Mouse (Mus musculus) limb, embryonic 15.5 days (tissue): ENCODE results near the gene Alk. TPM values are rescaled to one million over a fixed set of nuclear protein-coding genes. Genes with fewer than 3 reads are reported as not detected.
"Not testable (repeated sequence)": the region's sequence is repeated elsewhere in the genome, so short reads cannot be mapped to it uniquely, and the experiment has no call there.

ENCODE experiments used
- ATAC-seq: fragments of 200-750 bp; cut with Nextera tagmentation; 2 replicates; pipeline ENCODE4 v1.8.0; 2017; ENCODE audit warnings: low read depth, moderate TSS enrichment; ENCODE audit not compliant: insufficient number of reproducible peaks, low FRiP score, low TSS enrichment
- H3K27ac ChIP-seq: fragments of 300-500 bp; sonication (generic); 2 replicates; pipeline ENCODE4 v1.5.1; 2015; ENCODE audit warnings: moderate library complexity, mild to moderate bottlenecking, inconsistent platforms
- H3K27me3 ChIP-seq: fragments of 300-500 bp; sonication (generic); 2 replicates; pipeline ENCODE4 v1.6.1; 2015; ENCODE audit warnings: inconsistent platforms
- H3K36me3 ChIP-seq: fragments of 300-500 bp; sonication (generic); 2 replicates; pipeline ENCODE4 v1.6.1; 2015; ENCODE audit warnings: inconsistent platforms
- H3K4me1 ChIP-seq: fragments of 300-500 bp; sonication (generic); 2 replicates; pipeline ENCODE4 v1.6.1; 2015; ENCODE audit warnings: inconsistent platforms
- H3K4me2 ChIP-seq: fragments of 300-500 bp; sonication (generic); 2 replicates; pipeline ENCODE4 v1.6.1; 2015; ENCODE audit warnings: mild to moderate bottlenecking, inconsistent platforms
- H3K4me3 ChIP-seq: fragments of 300-500 bp; sonication (generic); 2 replicates; pipeline ENCODE4 v1.5.1; 2015; ENCODE audit warnings: mild to moderate bottlenecking, inconsistent platforms
- H3K9ac ChIP-seq: fragments of 300-500 bp; sonication (generic); 2 replicates; pipeline ENCODE4 v1.6.1; 2015; ENCODE audit warnings: inconsistent platforms
- H3K9me3 ChIP-seq: fragments of 300-500 bp; sonication (generic); 2 replicates; pipeline ENCODE4 v1.6.1; 2016; ENCODE audit warnings: inconsistent platforms
- WGBS: fragments of 180-500 bp; shearing (Covaris S2); methylation state at CpG from one replicate; pipeline ENCODE4 v1.1.7; 2015; 5-methylcytosine and 5-hydroxymethylcytosine counted together
- polyA plus RNA-seq: library from polyadenylated mRNA; unstranded; fragments of >200 nt; fragmentation: Nextera tagmentation; extraction: Ambion mirVana; gene quantifications from 2 replicates; pipeline ENCODE4 v1.2.1, GENCODE M21; 2015

The Alk gene
- polyA plus RNA-seq, 1 experiment from 2014 or later: 0.50 TPM

GRCm38 (mm10) chr17:72524839-72525238 is 79.6 kb downstream of the Alk start:
- Histone ChIP-seq H3K4me1 (no peaks in the 10 kb centered on the region), H3K4me2 (no peak overlapping the region), H3K27me3 (no peaks in the 10 kb centered on the region), H3K9ac (no peak overlapping the region), H3K9me3 (no peaks in the 10 kb centered on the region), H3K36me3 (no peaks in the 10 kb centered on the region), H3K27ac (no peak overlapping the region), H3K4me3 (no peak overlapping the region)
- 92% methylated on average over 3 of the region's 3 CpGs for WGBS
- ATAC-seq: no peak

GRCm38 (mm10) chr17:72523006-72523405 is 81.4 kb downstream of the Alk start:
- Histone ChIP-seq H3K27ac (no peak overlapping the region), H3K27me3 (no peaks in the 10 kb centered on the region), H3K4me1 (no peaks in the 10 kb centered on the region), H3K4me2 (no peak overlapping the region), H3K9me3 (no peaks in the 10 kb centered on the region), H3K9ac (no peak overlapping the region), H3K4me3 (no peak overlapping the region), H3K36me3 (no peaks in the 10 kb centered on the region)
- WGBS: 46% methylated on average over 7 of the region's 7 CpGs
- ATAC-seq: no peak

GRCm38 (mm10) chr17:72522381-72522780 is 82.0 kb downstream of the Alk start:
- Histone ChIP-seq H3K27me3 (no peaks in the 10 kb centered on the region), H3K9me3 (no peaks in the 10 kb centered on the region), H3K4me2 (no peak overlapping the region), H3K36me3 (no peaks in the 10 kb centered on the region), H3K9ac (no peak overlapping the region), H3K4me1 (no peaks in the 10 kb centered on the region), H3K27ac (no peak overlapping the region), H3K4me3 (no peak overlapping the region)
- no peak for ATAC-seq
- 22% methylated on average over 4 of the region's 4 CpGs for WGBS

DNA sequence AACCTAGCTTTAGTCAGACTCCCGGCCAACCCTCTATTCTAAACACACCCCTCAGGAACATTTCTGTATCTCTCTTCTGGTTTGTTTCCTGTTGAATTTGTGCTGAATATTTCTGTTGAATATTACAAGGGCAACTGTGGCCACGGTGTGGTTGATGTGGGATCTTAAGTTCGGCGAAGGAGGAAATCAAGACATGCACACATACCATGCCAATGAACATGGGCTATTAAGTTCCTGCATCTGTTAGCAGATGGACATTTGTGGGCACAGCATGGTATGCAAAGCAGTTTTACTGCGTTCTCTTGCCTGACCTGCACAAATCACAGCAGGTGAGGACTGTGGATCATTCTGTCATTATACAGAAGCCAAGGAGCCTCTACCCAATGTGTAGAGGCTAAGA is 83.1 kb downstream of the Alk start:
- no peak for ATAC-seq
- WGBS: 76% methylated on average over 5 of the region's 5 CpGs
- no peak overlapping the region for H3K4me3 ChIP-seq

GRCm38 (mm10) chr17:72510746-72511145 is 93.7 kb downstream of the Alk start:
- Histone ChIP-seq H3K9ac (no peak overlapping the region), H3K27ac (no peak overlapping the region), H3K4me2 (no peak overlapping the region), H3K4me1 (no peaks in the 10 kb centered on the region), H3K36me3 (no peaks in the 10 kb centered on the region), H3K4me3 (no peak overlapping the region), H3K27me3 (no peaks in the 10 kb centered on the region), H3K9me3 (no peaks in the 10 kb centered on the region)
- 82% methylated on average over 6 of the region's 6 CpGs for WGBS
- ATAC-seq: no peak

More for the DNA sequence above, 83.1 kb downstream of the Alk start:
- Histone ChIP-seq H3K27ac (no peak overlapping the region), H3K9ac (no peak overlapping the region), H3K36me3 (no peaks in the 10 kb centered on the region), H3K9me3 (no peaks in the 10 kb centered on the region), H3K4me1 (no peaks in the 10 kb centered on the region), H3K4me2 (no peak overlapping the region), H3K27me3 (no peaks in the 10 kb centered on the region)

DNA sequence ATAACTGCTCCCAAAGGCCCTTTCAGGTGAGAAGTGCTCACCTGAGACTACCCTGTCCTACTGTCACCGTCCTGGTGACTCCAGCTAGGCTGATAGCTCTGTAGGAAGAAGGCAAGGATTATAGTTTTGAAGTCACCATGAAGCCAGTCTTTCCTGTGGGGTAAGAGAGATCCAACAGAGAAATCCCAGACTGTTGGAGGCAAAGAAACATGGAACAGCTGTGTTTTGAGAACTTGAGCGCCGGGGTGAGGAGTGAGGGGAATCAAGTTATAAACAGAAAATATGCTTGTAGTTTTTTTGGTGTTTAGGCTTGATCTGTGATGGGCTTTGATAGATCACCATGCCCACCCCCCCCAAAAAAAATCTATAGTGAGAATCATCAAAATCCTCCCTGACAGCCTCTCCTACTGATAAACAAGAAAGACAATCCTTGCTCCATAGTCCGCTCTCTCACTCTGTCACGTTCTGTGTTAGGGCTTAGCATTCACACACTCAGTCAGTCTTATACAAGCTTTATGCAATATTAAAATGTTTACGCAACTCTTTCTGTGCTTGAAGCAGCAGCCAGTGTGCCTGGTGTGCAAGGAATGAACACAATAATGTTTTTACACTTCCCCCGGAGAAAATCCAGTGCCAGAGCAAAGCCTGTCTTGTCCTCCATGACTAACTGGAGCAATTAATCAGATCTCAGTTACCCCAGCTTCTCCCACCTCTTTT is 95.6 kb downstream of the Alk start:
- ATAC-seq: no peak
- Histone ChIP-seq H3K9ac (no peak overlapping the region), H3K4me1 (no peaks in the 10 kb centered on the region), H3K4me3 (no peak overlapping the region), H3K27me3 (no peaks in the 10 kb centered on the region), H3K27ac (no peak overlapping the region), H3K36me3 (no peaks in the 10 kb centered on the region), H3K9me3 (no peaks in the 10 kb centered on the region), H3K4me2 (no peak overlapping the region)
- 78% methylated on average over 7 of the region's 7 CpGs for WGBS

DNA sequence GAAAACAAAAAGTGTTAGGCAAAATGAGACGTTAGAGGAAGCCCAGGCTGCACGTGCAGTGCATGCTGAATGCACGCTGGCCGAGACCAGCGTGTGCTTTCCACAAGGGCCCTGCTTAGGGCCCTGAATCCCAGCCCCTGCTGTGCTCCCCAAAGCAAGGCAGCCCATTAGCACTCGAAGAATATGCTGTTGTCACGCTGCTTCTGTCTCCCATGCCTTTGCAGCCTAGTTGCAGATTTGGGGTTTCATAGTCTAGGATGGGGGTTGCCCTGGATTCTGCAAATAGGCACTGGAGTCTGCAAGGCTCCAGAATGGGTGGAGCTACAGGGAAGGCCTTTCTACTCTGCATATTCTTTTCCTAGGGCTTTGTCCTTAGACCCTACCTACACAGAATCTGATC is 99.2 kb downstream of the Alk start:
- Histone ChIP-seq H3K9ac (no peak overlapping the region), H3K4me3 (no peak overlapping the region), H3K27me3 (no peaks in the 10 kb centered on the region), H3K9me3 (no peaks in the 10 kb centered on the region), H3K36me3 (no peaks in the 10 kb centered on the region), H3K4me1 (no peaks in the 10 kb centered on the region), H3K27ac (no peak overlapping the region), H3K4me2 (no peak overlapping the region)
- WGBS: 48% methylated on average over 7 of the region's 7 CpGs
- no peak for ATAC-seq

DNA sequence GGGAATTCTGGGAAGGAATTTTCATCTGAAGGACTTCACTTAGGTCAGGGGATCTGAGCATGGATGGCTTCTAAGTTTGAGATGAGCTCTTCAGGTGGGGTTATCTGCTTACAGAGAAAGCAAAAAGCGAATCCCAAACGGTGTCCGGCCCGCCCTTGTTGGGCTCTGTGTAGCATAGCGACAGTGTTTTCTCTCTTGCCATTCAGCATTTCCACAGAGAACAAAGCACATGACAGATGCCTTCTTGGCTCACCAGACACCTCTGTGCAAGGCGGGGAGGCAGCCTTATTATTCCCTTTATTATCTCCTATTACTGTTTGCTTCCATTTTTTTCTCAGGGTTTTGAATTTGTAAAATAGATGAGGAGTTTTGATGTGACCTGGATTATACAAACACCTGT is 99.8 kb downstream of the Alk start:
- 91% methylated on average over 6 of the region's 6 CpGs for WGBS
- H3K9me3 ChIP-seq: no peaks in the 10 kb centered on the region
- no peak overlapping the region for H3K4me3 ChIP-seq
- H3K4me1 ChIP-seq: no peaks in the 10 kb centered on the region
- H3K36me3 ChIP-seq: no peaks in the 10 kb centered on the region
- ATAC-seq: no peak
- no peaks in the 10 kb centered on the region for H3K27me3 ChIP-seq
- no peak overlapping the region for H3K27ac ChIP-seq
- H3K4me2 ChIP-seq: no peak overlapping the region
- H3K9ac ChIP-seq: no peak overlapping the region

DNA sequence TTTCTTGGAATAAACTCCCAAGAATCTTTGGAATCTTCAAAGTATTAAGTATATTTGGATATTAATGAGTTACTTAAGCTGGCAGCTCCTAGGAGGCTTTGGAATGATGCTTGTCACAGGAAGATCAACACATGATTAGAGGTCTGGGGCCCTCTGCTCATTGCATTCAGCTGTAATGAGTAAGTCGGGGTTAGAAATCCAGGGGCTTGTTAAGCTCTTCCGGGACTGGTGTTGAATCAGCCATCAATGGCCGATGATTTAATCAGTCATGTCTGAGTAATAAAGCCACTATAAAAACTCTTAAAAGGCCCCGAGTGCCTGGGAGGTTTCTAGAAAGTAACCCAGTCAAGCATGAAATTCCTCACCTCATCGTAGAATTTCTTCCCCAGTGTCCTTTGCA is 109.0 kb downstream of the Alk start:
- Histone ChIP-seq H3K27ac (no peak overlapping the region), H3K4me2 (no peak overlapping the region), H3K9me3 (no peaks in the 10 kb centered on the region), H3K4me1 (no peaks in the 10 kb centered on the region), H3K4me3 (no peak overlapping the region), H3K36me3 (no peaks in the 10 kb centered on the region), H3K27me3 (no peaks in the 10 kb centered on the region), H3K9ac (no peak overlapping the region)
- WGBS: 57% methylated on average over 5 of the region's 5 CpGs
- no peak for ATAC-seq

GRCm38 (mm10) chr17:72485623-72486022 is 118.8 kb downstream of the Alk start:
- no peak overlapping the region for H3K4me2 ChIP-seq

GRCm38 (mm10) chr17:72479260-72479659 is 125.2 kb downstream of the Alk start:
- WGBS: 90% methylated on average over 7 of the region's 7 CpGs
- H3K27me3 ChIP-seq, H3K4me2 ChIP-seq, H3K36me3 ChIP-seq, H3K4me3 ChIP-seq, ATAC-seq, H3K4me1 ChIP-seq, H3K27ac ChIP-seq, H3K9ac ChIP-seq, H3K9me3 ChIP-seq: not testable (repeated sequence)

More at GRCm38 (mm10) chr17:72485623-72486022, 118.8 kb downstream of the Alk start:
- Histone ChIP-seq H3K4me3 (no peak overlapping the region), H3K27ac (no peak overlapping the region), H3K36me3 (no peaks in the 10 kb centered on the region), H3K9ac (no peak overlapping the region), H3K27me3 (no peaks in the 10 kb centered on the region), H3K9me3 (no peaks in the 10 kb centered on the region), H3K4me1 (no peaks in the 10 kb centered on the region)
- WGBS: 72% methylated on average over 4 of the region's 4 CpGs
- no peak for ATAC-seq

DNA sequence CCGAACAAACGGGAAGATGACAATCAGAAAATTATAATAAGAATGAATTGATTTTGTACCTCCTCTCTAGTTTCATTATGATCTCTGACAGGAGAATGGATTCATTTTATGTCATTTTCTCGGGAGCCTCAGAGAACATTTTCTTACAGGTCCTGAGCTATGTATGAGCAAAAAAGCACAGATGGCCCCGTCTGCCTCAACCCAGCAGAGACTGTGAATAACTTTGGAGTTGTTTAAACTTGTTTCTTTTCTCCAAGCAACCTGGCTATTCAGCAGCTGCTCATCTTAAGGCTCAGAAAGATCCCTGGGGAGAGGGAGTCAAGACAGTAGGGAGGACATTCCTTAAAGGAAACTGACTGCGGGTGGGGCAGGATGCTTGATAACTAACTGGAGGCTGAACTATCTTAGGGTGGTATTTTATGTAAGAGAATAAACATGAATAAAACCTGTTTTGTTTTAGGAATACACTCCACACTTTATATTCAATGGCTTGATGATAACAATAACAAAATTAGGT is 126.5 kb downstream of the Alk start:
- Histone ChIP-seq H3K27ac (no peak overlapping the region), H3K9ac (no peak overlapping the region), H3K4me3 (no peak overlapping the region), H3K4me2 (no peak overlapping the region), H3K27me3 (no peaks in the 10 kb centered on the region), H3K9me3 (no peaks in the 10 kb centered on the region), H3K36me3 (no peaks in the 10 kb centered on the region), H3K4me1 (no peaks in the 10 kb centered on the region)
- no peak for ATAC-seq
- WGBS: 59% methylated on average over 5 of the region's 5 CpGs

- WGBS: 41% methylated on average over 4 of the region's 4 CpGs
- Histone ChIP-seq H3K9ac (no peak overlapping the region), H3K4me1 (no peaks in the 10 kb centered on the region), H3K27ac (no peak overlapping the region), H3K4me2 (no peak overlapping the region), H3K36me3 (no peaks in the 10 kb centered on the region), H3K4me3 (no peak overlapping the region), H3K27me3 (no peaks in the 10 kb centered on the region), H3K9me3 (no peaks in the 10 kb centered on the region)
- ATAC-seq: no peak
Observed at GRCm38 (mm10) chr17:72476956-72477355, 127.5 kb downstream of the Alk start.
